Mouse (Mus musculus): ENCODE measurements around the gene Mbl1.

GRCm38 (mm10) chr14:41146922-41147321 is 4.3 kb upstream of the Mbl1 start:
- TF ChIP-seq CTCF (IDR thresholded peaks at IDR 0.05; ENCODE audit: low read depth) (no peak), EP300 (IDR thresholded peaks at IDR 0.05; ENCODE audit: low read depth) (no peak)
